Mouse (Mus musculus) left cerebral cortex, postnatal 10 days (tissue): Measurements from ENCODE around the gene Fam172a. TPM values are rescaled to one million over a fixed set of nuclear protein-coding genes. Genes with fewer than 3 reads are reported as not detected.

Experiments used
- DNase-seq, 2 experiments: peaks; one replicate each; pipeline ENCODE4 v3.0.0; 2021 to 2022; ENCODE audit warnings: low spot score in 2 of 2, mixed read lengths in 1 of 2; ENCODE audit errors: extremely low spot score in 1 of 2
- intact Hi-C: fragments of 180-260 bp; cut with DNase I; formaldehyde crosslinking; loops from one replicate; pipeline ENCODE4 v1.15.1; 2025
- total RNA-seq, 2 experiments: library from RNA; stranded (reverse); gene quantifications; 2 replicates each; pipeline ENCODE4 v1.2.3; 2021

Gene Fam172a
- total RNA-seq, 2 experiments from 2014 or later = 43.4 to 47.1 TPM

- intact Hi-C loops = no loop called here
Observed at GRCm38 (mm10) chr13:77922834-77923233, 221.0 kb downstream of the Fam172a start.

GRCm38 (mm10) chr13:77957611-77958010, 255.8 kb downstream of the Fam172a start:
- intact Hi-C loops = no loop called here

More at GRCm38 (mm10) chr13:77922834-77923233, 221.0 kb downstream of the Fam172a start:
- DNase-seq = no peak

GRCm38 (mm10) chr13:77959493-77960272, 257.9 kb downstream of the Fam172a start:
- no peak for DNase-seq
- intact Hi-C loops = no loop called here

More at GRCm38 (mm10) chr13:77957611-77958010, 255.8 kb downstream of the Fam172a start:
- no peak for DNase-seq

- no peak for DNase-seq
- intact Hi-C loops = no loop called here
Observed at GRCm38 (mm10) chr13:77976248-77976647, 274.4 kb downstream of the Fam172a start.

GRCm38 (mm10) chr13:77977121-77977520, 275.3 kb downstream of the Fam172a start:
- intact Hi-C loops = no loop called here
- no peak for DNase-seq

GRCm38 (mm10) chr13:77982105-77982851, 280.4 kb downstream of the Fam172a start:
- peak; percentile 30 to 64 for DNase-seq
- intact Hi-C loops = loop anchor here (5.0 kb wide), 1 partner anchor 195 kb away; no protein-coding TSS in a partner anchor

GRCm38 (mm10) chr13:77982852-77983202, 281.0 kb downstream of the Fam172a start:
- no peak for DNase-seq
- intact Hi-C loops = loop anchor here (5.0 kb wide), 1 partner anchor 194 kb away; no protein-coding TSS in a partner anchor

GRCm38 (mm10) chr13:77991189-77991886, 289.5 kb downstream of the Fam172a start:
- no peak for DNase-seq
- intact Hi-C loops = no loop called here

- DNase-seq = no peak
- intact Hi-C loops = no loop called here
Observed at GRCm38 (mm10) chr13:78004649-78005048, 302.8 kb downstream of the Fam172a start.

GRCm38 (mm10) chr13:78005344-78005743, 303.5 kb downstream of the Fam172a start:
- DNase-seq = no peak
- intact Hi-C loops = no loop called here

GRCm38 (mm10) chr13:78010176-78010575, 308.3 kb downstream of the Fam172a start:
- DNase-seq = no peak
- intact Hi-C loops = no loop called here

- intact Hi-C loops = no loop called here
- peak in 1 of 2 experiments; percentile 23 for DNase-seq
Observed at GRCm38 (mm10) chr13:78024683-78025294, 323.0 kb downstream of the Fam172a start, which contains the start of gene Pou5f2. Pou5f2 (plus strand) TSS chr13:78024902.

- DNase-seq = no peak
- intact Hi-C loops = no loop called here
Observed at GRCm38 (mm10) chr13:78032821-78033220, 331.0 kb downstream of the Fam172a start.

GRCm38 (mm10) chr13:78037203-78037602, 335.4 kb downstream of the Fam172a start:
- intact Hi-C loops = no loop called here
- no peak for DNase-seq

- intact Hi-C loops = no loop called here
- DNase-seq = no peak
Observed at GRCm38 (mm10) chr13:78043203-78043602, 341.4 kb downstream of the Fam172a start.

GRCm38 (mm10) chr13:78045116-78045515, 343.3 kb downstream of the Fam172a start:
- intact Hi-C loops = no loop called here

GRCm38 (mm10) chr13:78087751-78088150, 385.9 kb downstream of the Fam172a start:
- DNase-seq = no peak
- intact Hi-C loops = no loop called here

More at GRCm38 (mm10) chr13:78045116-78045515, 343.3 kb downstream of the Fam172a start:
- no peak for DNase-seq

GRCm38 (mm10) chr13:78090701-78091100, 388.9 kb downstream of the Fam172a start:
- intact Hi-C loops = no loop called here
- no peak for DNase-seq

GRCm38 (mm10) chr13:78091949-78092348, 390.1 kb downstream of the Fam172a start:
- DNase-seq = no peak
- intact Hi-C loops = no loop called here
